Mouse (Mus musculus): ENCODE results near the gene Noxred1. TPM values are rescaled to one million over a fixed set of nuclear protein-coding genes. Genes with fewer than 3 reads are reported as not detected.

The Noxred1 gene
- polyA plus RNA-seq, 1 experiment from 2014 or later: 0.58 TPM

GRCm38 (mm10) chr12:87266108-87266826, 27.7 kb upstream of the Noxred1 start, which contains the start of the genes Vipas39 and Ahsa1:
TSS of gene Vipas39 (minus strand) at chr12:87266256.
TSS of gene Ahsa1 (plus strand) at chr12:87266479.
- peak within 1 kb of the TSS; percentile 84 for H3K4me3 ChIP-seq (ENCODE audit: low read depth, low read length)
- no peaks in the 10 kb centered on the region for H3K27me3 ChIP-seq (ENCODE audit: insufficient read depth, low read length)
- H3K9ac ChIP-seq: peak within 1 kb of the TSS; percentile 89
- H3K4me2 ChIP-seq: peak within 1 kb of the TSS; percentile 82
- peak; percentile 97 for DNase-seq
- ATAC-seq (ENCODE audit: insufficient read depth): peak; percentile 98
- 0 out of 2 replicates have a peak, but pooled peaks cover 13% of the 10 kb centered on the region for H3K4me1 ChIP-seq (ENCODE audit: insufficient read depth)
- peak within 1 kb of the TSS; percentile 89 for H3K27ac ChIP-seq (ENCODE audit: low read depth)
- H3K36me3 ChIP-seq (ENCODE audit: insufficient read depth): peaks cover 40% of the 10 kb centered on the region
- WGBS: under 1% methylated on average over 31 of the region's 31 CpGs
- H3K9me3 ChIP-seq (ENCODE audit: low read depth, low read length): no peaks in the 10 kb centered on the region
- peak; percentile 52 for TF ChIP-seq CTCF (IDR thresholded peaks at IDR 0.05; ENCODE audit: low read depth)

- Histone ChIP-seq H3K36me3 (ENCODE audit: insufficient read depth) (peaks cover 39% of the 10 kb centered on the region), H3K4me3 (ENCODE audit: low read depth, low read length) (peak overlapping the region; percentile 84), H3K27ac (ENCODE audit: low read depth) (peak overlapping the region; percentile 44; the same call in 1 of the 2 replicates), H3K27me3 (ENCODE audit: insufficient read depth, low read length) (no peaks in the 10 kb centered on the region), H3K4me2 (peak overlapping the region; percentile 75), H3K9ac (peak overlapping the region; percentile 89), H3K9me3 (ENCODE audit: low read depth, low read length) (no peaks in the 10 kb centered on the region), H3K4me1 (ENCODE audit: insufficient read depth) (0 out of 2 replicates have a peak, but pooled peaks cover 13% of the 10 kb centered on the region)
- no peak for ATAC-seq (ENCODE audit: insufficient read depth)
- DNase-seq: peak; percentile 15
- TF ChIP-seq CTCF (IDR thresholded peaks at IDR 0.05; ENCODE audit: low read depth): no peak
- WGBS: 19% methylated on average over 11 of the region's 11 CpGs
These were observed 26.9 kb upstream of the Noxred1 start for GRCm38 (mm10) chr12:87265444-87265843.

- Histone ChIP-seq H3K4me3 (ENCODE audit: low read depth, low read length) (no peak overlapping the region), H3K27me3 (ENCODE audit: insufficient read depth, low read length) (no peaks in the 10 kb centered on the region), H3K27ac (ENCODE audit: low read depth) (no peak overlapping the region), H3K9me3 (ENCODE audit: low read depth, low read length) (no peaks in the 10 kb centered on the region), H3K4me1 (ENCODE audit: insufficient read depth) (0 out of 2 replicates have a peak, but pooled peaks cover 6% of the 10 kb centered on the region), H3K36me3 (ENCODE audit: insufficient read depth) (peaks cover 68% of the 10 kb centered on the region), H3K9ac (no peak overlapping the region), H3K4me2 (no peak overlapping the region)
- WGBS: 95% methylated on average over 8 of the region's 8 CpGs
- TF ChIP-seq CTCF (IDR thresholded peaks at IDR 0.05; ENCODE audit: low read depth): no peak
- ATAC-seq (ENCODE audit: insufficient read depth): no peak
- DNase-seq: no peak
These were observed 22.0 kb upstream of the Noxred1 start for GRCm38 (mm10) chr12:87260562-87260961.

- DNase-seq (no peak), ATAC-seq (ENCODE audit: insufficient read depth) (no peak)
- H3K9me3 ChIP-seq (ENCODE audit: low read depth, low read length): no peaks in the 10 kb centered on the region
- no peaks in the 10 kb centered on the region for H3K27me3 ChIP-seq (ENCODE audit: insufficient read depth, low read length)
- TF ChIP-seq CTCF (IDR thresholded peaks at IDR 0.05; ENCODE audit: low read depth): no peak
- H3K9ac ChIP-seq: no peak overlapping the region; the same call in 1 of the 2 replicates
- no peak overlapping the region for H3K4me2 ChIP-seq
- H3K36me3 ChIP-seq (ENCODE audit: insufficient read depth): peaks cover 86% of the 10 kb centered on the region
- H3K4me3 ChIP-seq (ENCODE audit: low read depth, low read length): no peak overlapping the region
- H3K27ac ChIP-seq (ENCODE audit: low read depth): no peak overlapping the region
- WGBS: 92% methylated on average over 5 of the region's 5 CpGs
- H3K4me1 ChIP-seq (ENCODE audit: insufficient read depth): no peaks in the 10 kb centered on the region
These were observed 18.1 kb upstream of the Noxred1 start for GRCm38 (mm10) chr12:87256629-87257028.

GRCm38 (mm10) chr12:87253878-87254277, 15.3 kb upstream of the Noxred1 start:
- Histone ChIP-seq H3K4me3 (ENCODE audit: low read depth, low read length) (no peak overlapping the region), H3K4me2 (no peak overlapping the region), H3K36me3 (ENCODE audit: insufficient read depth) (peaks cover 89% of the 10 kb centered on the region), H3K4me1 (ENCODE audit: insufficient read depth) (no peaks in the 10 kb centered on the region), H3K27ac (ENCODE audit: low read depth) (no peak overlapping the region), H3K9me3 (ENCODE audit: low read depth, low read length) (no peaks in the 10 kb centered on the region), H3K9ac (no peak overlapping the region), H3K27me3 (ENCODE audit: insufficient read depth, low read length) (no peaks in the 10 kb centered on the region)
- no peak for TF ChIP-seq CTCF (IDR thresholded peaks at IDR 0.05; ENCODE audit: low read depth)
- ATAC-seq (ENCODE audit: insufficient read depth) (no peak), DNase-seq (no peak)
- 93% methylated on average over 6 of the region's 6 CpGs for WGBS

GRCm38 (mm10) chr12:87250161-87250560, 11.6 kb upstream of the Noxred1 start:
- Histone ChIP-seq H3K4me3 (ENCODE audit: low read depth, low read length) (no peak overlapping the region), H3K27ac (ENCODE audit: low read depth) (no peak overlapping the region), H3K4me1 (ENCODE audit: insufficient read depth) (no peaks in the 10 kb centered on the region), H3K36me3 (ENCODE audit: insufficient read depth) (peaks cover 82% of the 10 kb centered on the region), H3K27me3 (ENCODE audit: insufficient read depth, low read length) (no peaks in the 10 kb centered on the region), H3K4me2 (no peak overlapping the region), H3K9me3 (ENCODE audit: low read depth, low read length) (no peaks in the 10 kb centered on the region), H3K9ac (no peak overlapping the region)
- WGBS: 86% methylated on average over 6 of the region's 6 CpGs
- TF ChIP-seq CTCF (IDR thresholded peaks at IDR 0.05; ENCODE audit: low read depth): no peak
- DNase-seq (no peak), ATAC-seq (ENCODE audit: insufficient read depth) (no peak)

GRCm38 (mm10) chr12:87236882-87237483, 1.5 kb downstream of the Noxred1 start:
- no peak for TF ChIP-seq CTCF (IDR thresholded peaks at IDR 0.05; ENCODE audit: low read depth)
- no peak for ATAC-seq (ENCODE audit: insufficient read depth)
- no peak overlapping the region for H3K27ac ChIP-seq (ENCODE audit: low read depth)
- H3K4me2 ChIP-seq: no peak overlapping the region
- no peak overlapping the region for H3K9ac ChIP-seq
- H3K36me3 ChIP-seq (ENCODE audit: insufficient read depth): peaks cover 38% of the 10 kb centered on the region
- no peak for DNase-seq
- no peaks in the 10 kb centered on the region for H3K4me1 ChIP-seq (ENCODE audit: insufficient read depth)
- WGBS: 84% methylated on average over 5 of the region's 5 CpGs
- no peaks in the 10 kb centered on the region for H3K9me3 ChIP-seq (ENCODE audit: low read depth, low read length)
- H3K4me3 ChIP-seq (ENCODE audit: low read depth, low read length): no peak overlapping the region
- no peaks in the 10 kb centered on the region for H3K27me3 ChIP-seq (ENCODE audit: insufficient read depth, low read length)

Data from lung, embryonic 14.5 days (tissue).